Mouse (Mus musculus) kidney, adult 2 months (tissue): ENCODE data around the gene Dtnbp1.

Experiments
- CTCF ChIP-seq: fragments of 200-500 bp; conservative IDR thresholded peaks from 2 replicates; pipeline ENCODE4 v1.5.1; 2011; ENCODE audit warnings: low read depth, mild to moderate bottlenecking, control low read depth, low read length, moderate library complexity, mixed read lengths; ENCODE audit not compliant: insufficient read depth, insufficient read length
- POLR2A ChIP-seq: fragments of 200-500 bp; IDR thresholded peaks from one replicate; pipeline ENCODE4 v1.6.1; 2011; ENCODE audit warnings: low read depth, low read length, control low read depth

GRCm38 (mm10) chr13:44960542-44961291, 41.2 kb downstream of the Dtnbp1 start:
- TF ChIP-seq CTCF (no peak), POLR2A (no peak)
